Mouse (Mus musculus): Measurements from ENCODE around the gene Fbp2. TPM values are rescaled to one million over a fixed set of nuclear protein-coding genes. Genes with fewer than 3 reads are reported as not detected.
"Not testable (repeated sequence)": the region's sequence is repeated elsewhere in the genome, so short reads cannot be mapped to it uniquely, and the experiment has no call there.

The Fbp2 gene
- polyA plus RNA-seq, 1 experiment from 2014 or later = not detected

GRCm38 (mm10) chr13:62856305-62856675 is 1.9 kb downstream of the Fbp2 start:
- peak overlapping the region; percentile 24 for H3K4me2 ChIP-seq (replicated peaks; ENCODE audit: low read depth, low read length)
- DNase-seq (ENCODE audit: low spot score) (peak; percentile 89), ATAC-seq (ENCODE audit: low FRiP score) (peak; percentile 94)
- H3K9me3 ChIP-seq (ENCODE audit: control insufficient read depth, low read length) = no peaks in the 10 kb centered on the region
- WGBS = 6% methylated on average over 5 of the region's 5 CpGs
- no peaks in the 10 kb centered on the region for H3K4me1 ChIP-seq (replicated peaks; ENCODE audit: control insufficient read depth, insufficient read depth, low read length)
- no peak overlapping the region for H3K9ac ChIP-seq (ENCODE audit: low read depth, low read length)
- H3K4me3 ChIP-seq (ENCODE audit: low read depth, low read length) = no peak overlapping the region
- H3K27ac ChIP-seq (ENCODE audit: low read depth, low read length) = no peak overlapping the region
- no peaks in the 10 kb centered on the region for H3K27me3 ChIP-seq (ENCODE audit: control insufficient read depth, insufficient read depth, low read length)
- no peaks in the 10 kb centered on the region for H3K36me3 ChIP-seq (ENCODE audit: control insufficient read depth, insufficient read depth, low read length)

GRCm38 (mm10) chr13:62855396-62856304 is 2.6 kb downstream of the Fbp2 start:
- peak; percentile 19 for ATAC-seq (ENCODE audit: low FRiP score)
- H3K27ac ChIP-seq (ENCODE audit: low read depth, low read length) = no peak overlapping the region
- no peak overlapping the region for H3K9ac ChIP-seq (ENCODE audit: low read depth, low read length)
- H3K36me3 ChIP-seq (ENCODE audit: control insufficient read depth, insufficient read depth, low read length) = no peaks in the 10 kb centered on the region
- 36% methylated on average over 25 of the region's 25 CpGs for WGBS
- H3K4me3 ChIP-seq (ENCODE audit: low read depth, low read length) = no peak overlapping the region; the same call in 1 of the 2 replicates
- H3K27me3 ChIP-seq (ENCODE audit: control insufficient read depth, insufficient read depth, low read length) = no peaks in the 10 kb centered on the region
- H3K9me3 ChIP-seq (ENCODE audit: control insufficient read depth, low read length) = no peaks in the 10 kb centered on the region
- no peaks in the 10 kb centered on the region for H3K4me1 ChIP-seq (replicated peaks; ENCODE audit: control insufficient read depth, insufficient read depth, low read length)
- H3K4me2 ChIP-seq (replicated peaks; ENCODE audit: low read depth, low read length) = peak overlapping the region; percentile 24
- DNase-seq (ENCODE audit: low spot score) = no peak

- Histone ChIP-seq H3K27me3 (ENCODE audit: control insufficient read depth, insufficient read depth, low read length) (no peaks in the 10 kb centered on the region), H3K4me2 (replicated peaks; ENCODE audit: low read depth, low read length) (no peak overlapping the region), H3K9me3 (ENCODE audit: control insufficient read depth, low read length) (no peaks in the 10 kb centered on the region), H3K9ac (ENCODE audit: low read depth, low read length) (no peak overlapping the region), H3K27ac (ENCODE audit: low read depth, low read length) (no peak overlapping the region), H3K4me1 (replicated peaks; ENCODE audit: control insufficient read depth, insufficient read depth, low read length) (no peaks in the 10 kb centered on the region), H3K4me3 (ENCODE audit: low read depth, low read length) (no peak overlapping the region), H3K36me3 (ENCODE audit: control insufficient read depth, insufficient read depth, low read length) (no peaks in the 10 kb centered on the region)
- 9% methylated on average over 15 of the region's 15 CpGs for WGBS
- peak; percentile 84 for DNase-seq (ENCODE audit: low spot score)
- no peak for ATAC-seq (ENCODE audit: low FRiP score)
Measured at GRCm38 (mm10) chr13:62854666-62855065, 3.6 kb downstream of the Fbp2 start.

GRCm38 (mm10) chr13:62833341-62833740 is 24.9 kb downstream of the Fbp2 start:
- H3K27ac ChIP-seq (ENCODE audit: low read depth, low read length) = no peak overlapping the region
- H3K4me3 ChIP-seq (ENCODE audit: low read depth, low read length) = no peak overlapping the region
- 38% methylated on average over 4 of the region's 4 CpGs for WGBS
- ATAC-seq (ENCODE audit: low FRiP score) (no peak), DNase-seq (ENCODE audit: low spot score) (no peak)
- H3K9ac ChIP-seq (ENCODE audit: low read depth, low read length) = no peak overlapping the region
- H3K27me3 ChIP-seq (ENCODE audit: control insufficient read depth, insufficient read depth, low read length) = no peaks in the 10 kb centered on the region
- H3K4me1 ChIP-seq (replicated peaks; ENCODE audit: control insufficient read depth, insufficient read depth, low read length) = no peaks in the 10 kb centered on the region
- H3K36me3 ChIP-seq (ENCODE audit: control insufficient read depth, insufficient read depth, low read length) = no peaks in the 10 kb centered on the region
- H3K9me3 ChIP-seq (ENCODE audit: control insufficient read depth, low read length) = no peaks in the 10 kb centered on the region
- H3K4me2 ChIP-seq (replicated peaks; ENCODE audit: low read depth, low read length) = no peak overlapping the region

GRCm38 (mm10) chr13:62832239-62832638 is 26.0 kb downstream of the Fbp2 start:
- Histone ChIP-seq H3K4me2 (replicated peaks; ENCODE audit: low read depth, low read length) (no peak overlapping the region), H3K36me3 (ENCODE audit: control insufficient read depth, insufficient read depth, low read length) (no peaks in the 10 kb centered on the region), H3K27ac (ENCODE audit: low read depth, low read length) (no peak overlapping the region), H3K4me1 (replicated peaks; ENCODE audit: control insufficient read depth, insufficient read depth, low read length) (no peaks in the 10 kb centered on the region), H3K4me3 (ENCODE audit: low read depth, low read length) (no peak overlapping the region), H3K9me3 (ENCODE audit: control insufficient read depth, low read length) (no peaks in the 10 kb centered on the region), H3K9ac (ENCODE audit: low read depth, low read length) (no peak overlapping the region), H3K27me3 (ENCODE audit: control insufficient read depth, insufficient read depth, low read length) (no peaks in the 10 kb centered on the region)
- ATAC-seq (ENCODE audit: low FRiP score) = no peak
- WGBS = 85% methylated on average over 2 of the region's 2 CpGs
- no peak for DNase-seq (ENCODE audit: low spot score)

GRCm38 (mm10) chr13:62815705-62816104 is 42.5 kb downstream of the Fbp2 start:
- not testable (repeated sequence) for H3K27me3 ChIP-seq (ENCODE audit: control insufficient read depth, insufficient read depth, low read length); H3K9me3 ChIP-seq (ENCODE audit: control insufficient read depth, low read length); H3K4me3 ChIP-seq (ENCODE audit: low read depth, low read length); H3K36me3 ChIP-seq (ENCODE audit: control insufficient read depth, insufficient read depth, low read length); DNase-seq (ENCODE audit: low spot score); ATAC-seq (ENCODE audit: low FRiP score); H3K27ac ChIP-seq (ENCODE audit: low read depth, low read length); H3K9ac ChIP-seq (ENCODE audit: low read depth, low read length); H3K4me1 ChIP-seq (replicated peaks; ENCODE audit: control insufficient read depth, insufficient read depth, low read length); H3K4me2 ChIP-seq (replicated peaks; ENCODE audit: low read depth, low read length)
- 76% methylated on average over 3 of the region's 3 CpGs for WGBS

GRCm38 (mm10) chr13:62812713-62813112 is 45.5 kb downstream of the Fbp2 start:
- Histone ChIP-seq H3K4me3 (ENCODE audit: low read depth, low read length) (peak overlapping the region; percentile 21; the same call in 1 of the 2 replicates), H3K4me1 (replicated peaks; ENCODE audit: control insufficient read depth, insufficient read depth, low read length) (no peaks in the 10 kb centered on the region), H3K9ac (ENCODE audit: low read depth, low read length) (no peak overlapping the region), H3K27me3 (ENCODE audit: control insufficient read depth, insufficient read depth, low read length) (no peaks in the 10 kb centered on the region), H3K9me3 (ENCODE audit: control insufficient read depth, low read length) (no peaks in the 10 kb centered on the region), H3K27ac (ENCODE audit: low read depth, low read length) (no peak overlapping the region), H3K36me3 (ENCODE audit: control insufficient read depth, insufficient read depth, low read length) (no peaks in the 10 kb centered on the region), H3K4me2 (replicated peaks; ENCODE audit: low read depth, low read length) (peak overlapping the region; percentile 38)
- WGBS = 19% methylated on average over 20 of the region's 32 CpGs
- DNase-seq (ENCODE audit: low spot score) (peak; percentile 26), ATAC-seq (ENCODE audit: low FRiP score) (peak; percentile 38; the same call in 1 of the 2 replicates)

- H3K9ac ChIP-seq (ENCODE audit: low read depth, low read length); H3K36me3 ChIP-seq (ENCODE audit: control insufficient read depth, insufficient read depth, low read length); DNase-seq (ENCODE audit: low spot score); H3K27me3 ChIP-seq (ENCODE audit: control insufficient read depth, insufficient read depth, low read length); H3K9me3 ChIP-seq (ENCODE audit: control insufficient read depth, low read length); H3K4me1 ChIP-seq (replicated peaks; ENCODE audit: control insufficient read depth, insufficient read depth, low read length); H3K4me3 ChIP-seq (ENCODE audit: low read depth, low read length); H3K27ac ChIP-seq (ENCODE audit: low read depth, low read length); H3K4me2 ChIP-seq (replicated peaks; ENCODE audit: low read depth, low read length); ATAC-seq (ENCODE audit: low FRiP score): not testable (repeated sequence)
- 90% methylated on average over 6 of the region's 6 CpGs for WGBS
Measured at GRCm38 (mm10) chr13:62807981-62808380, 50.2 kb downstream of the Fbp2 start.

Data from hindbrain, embryonic 11.5 days (tissue).